Mouse (Mus musculus) hindbrain, postnatal 0 days (tissue): Measurements from ENCODE around the gene Gsg1l. TPM values are rescaled to one million over a fixed set of nuclear protein-coding genes. Genes with fewer than 3 reads are reported as not detected.
A peak's percentile ranks its signal among the peaks of the same experiment; 100 is the strongest.

ENCODE experiments used
- ATAC-seq: fragments of 200-750 bp; cut with Nextera tagmentation; 2 replicates; pipeline ENCODE4 v1.8.0; 2017; ENCODE audit warnings: mild to moderate bottlenecking, moderate TSS enrichment, moderate library complexity
- DNase-seq: peaks from one replicate; pipeline ENCODE4 v3.0.0-alpha.2; 2015; ENCODE audit warnings: low spot score
- H3K27ac ChIP-seq: fragments of 300-500 bp; sonication (generic); 2 replicates; pipeline ENCODE4 v1.5.1; 2014; ENCODE audit warnings: mild to moderate bottlenecking
- H3K27me3 ChIP-seq: fragments of 300-500 bp; sonication (generic); 2 replicates; pipeline ENCODE4 v1.6.1; 2014; ENCODE audit warnings: low read length, mixed read lengths; ENCODE audit not compliant: insufficient read depth
- H3K36me3 ChIP-seq: fragments of 300-500 bp; sonication (generic); 2 replicates; pipeline ENCODE4 v1.6.1; 2014; ENCODE audit warnings: low read length, mixed read lengths; ENCODE audit not compliant: insufficient read depth
- H3K4me1 ChIP-seq: fragments of 300-500 bp; sonication (generic); 2 replicates; pipeline ENCODE4 v1.6.1; 2014; ENCODE audit warnings: antibody characterized with exemption, low read length, mixed read lengths; ENCODE audit not compliant: insufficient read depth
- H3K4me2 ChIP-seq: fragments of 300-500 bp; sonication (generic); 2 replicates; pipeline ENCODE4 v1.6.1; 2014; ENCODE audit warnings: low read depth, mild to moderate bottlenecking, low read length, moderate library complexity, mixed read lengths
- H3K4me3 ChIP-seq: fragments of 300-500 bp; sonication (generic); 2 replicates; pipeline ENCODE4 v1.5.1; 2014; ENCODE audit warnings: low read length
- H3K9ac ChIP-seq: fragments of 300-500 bp; sonication (generic); replicated peaks from 2 replicates; pipeline ENCODE4 v1.6.1; 2014; ENCODE audit warnings: mild to moderate bottlenecking, low read length, moderate library complexity, mixed read lengths
- H3K9me3 ChIP-seq: fragments of 300-500 bp; sonication (generic); 2 replicates; pipeline ENCODE4 v1.6.1; 2016; ENCODE audit warnings: low read length, mixed read lengths
- CTCF ChIP-seq: IDR thresholded peaks from 2 replicates; pipeline ENCODE4 v1.5.1; 2016; ENCODE audit warnings: antibody characterized with exemption, control low read depth, low read depth
- WGBS: fragments of 180-500 bp; shearing (Covaris S2); extraction: QIAGEN DNeasy Blood & Tissue Kit; methylation state at CpG from one replicate; pipeline ENCODE4 v1.1.7; 2014; 5-methylcytosine and 5-hydroxymethylcytosine counted together
- polyA plus RNA-seq: library from polyadenylated mRNA; unstranded; fragments of >200 nt; fragmentation: Nextera tagmentation; extraction: Ambion mirVana; gene quantifications from 2 replicates; pipeline ENCODE4 v1.2.1, GENCODE M21; 2015
- total RNA-seq: library from RNA; depleted of rRNA; stranded (reverse); fragments of >200 nt; gene quantifications from 2 replicates; pipeline ENCODE4 v1.2.3, GENCODE M21; 2014

Gsg1l gene
- total and polyA plus RNA-seq, 2 experiments from 2014 or later: 22.0 to 63.4 TPM

DNA sequence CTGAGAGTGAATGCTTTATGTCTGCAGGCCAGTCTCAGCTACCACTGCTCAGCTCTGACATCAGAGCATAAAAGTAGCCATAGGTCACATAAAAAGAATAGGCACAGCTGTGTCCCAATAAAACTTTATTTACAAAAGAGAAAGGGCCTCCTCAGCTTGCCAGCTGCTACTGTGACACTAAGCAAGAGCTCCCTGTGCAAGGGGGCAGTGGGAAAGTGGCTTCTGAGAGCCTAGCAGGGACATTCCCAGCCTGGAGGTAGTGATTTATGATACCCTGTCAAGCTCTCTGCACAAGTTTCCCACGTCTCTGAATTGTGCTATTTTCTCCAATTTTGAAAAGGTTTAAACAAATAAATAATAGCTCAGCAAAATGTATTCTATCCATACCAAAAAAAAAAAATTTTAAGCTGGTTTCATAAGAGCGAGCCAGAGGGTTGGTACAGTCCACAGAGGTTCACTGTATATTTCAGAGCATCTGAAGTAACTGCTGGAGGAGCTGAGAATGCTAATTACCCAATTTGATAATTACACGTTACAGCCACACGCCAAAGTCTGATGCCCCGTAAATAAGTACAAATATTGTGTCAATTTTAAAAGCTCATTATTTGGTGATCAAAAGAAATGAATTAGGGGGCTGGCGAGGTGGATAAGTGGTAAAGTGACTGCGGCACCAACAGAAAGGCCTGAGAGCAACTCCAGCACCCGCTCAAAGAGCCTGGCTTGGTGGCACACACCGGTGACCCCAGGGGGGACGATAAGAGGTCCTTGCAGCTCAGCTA is 74.9 kb downstream of the Gsg1l start:
- H3K4me3 ChIP-seq: no peak overlapping the region
- H3K36me3 ChIP-seq: no peaks in the 10 kb centered on the region
- H3K4me2 ChIP-seq: no peak overlapping the region
- ATAC-seq (no peak), DNase-seq (no peak)
- 53% methylated on average over 10 of the region's 10 CpGs for WGBS
- H3K9me3 ChIP-seq: no peaks in the 10 kb centered on the region
- H3K27ac ChIP-seq: no peak overlapping the region
- peaks cover 6% of the 10 kb centered on the region for H3K4me1 ChIP-seq
- no peak overlapping the region for H3K9ac ChIP-seq
- TF ChIP-seq CTCF: no peak
- no peaks in the 10 kb centered on the region for H3K27me3 ChIP-seq

DNA sequence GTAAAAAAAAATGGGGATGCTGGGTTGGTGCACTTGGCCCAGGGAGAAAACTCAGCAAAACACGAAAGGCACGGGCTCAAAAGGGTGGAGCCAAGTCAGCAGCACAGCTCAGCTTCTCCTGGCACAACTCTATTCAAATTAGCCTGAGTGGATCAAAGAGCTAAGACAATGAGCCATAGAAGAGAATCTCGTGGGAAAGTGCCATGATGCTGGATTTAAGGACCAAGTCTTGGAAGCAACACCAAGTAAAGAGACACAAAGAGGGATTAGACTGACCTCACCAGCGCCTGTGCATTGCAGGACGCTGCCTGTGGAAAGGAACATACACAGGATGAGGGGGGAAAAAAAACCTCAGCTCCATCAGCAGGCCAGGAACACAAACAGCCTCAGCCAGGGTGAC is 76.9 kb downstream of the Gsg1l start:
- ATAC-seq (no peak), DNase-seq (peak; percentile 50)
- H3K4me3 ChIP-seq: no peak overlapping the region
- no peaks in the 10 kb centered on the region for H3K36me3 ChIP-seq
- 29% methylated on average over 5 of the region's 5 CpGs for WGBS
- no peaks in the 10 kb centered on the region for H3K27me3 ChIP-seq
- no peak overlapping the region for H3K27ac ChIP-seq
- peaks cover 6% of the 10 kb centered on the region for H3K4me1 ChIP-seq
- H3K9me3 ChIP-seq: no peaks in the 10 kb centered on the region
- no peak overlapping the region for H3K9ac ChIP-seq
- TF ChIP-seq CTCF: no peak
- no peak overlapping the region for H3K4me2 ChIP-seq

- Histone ChIP-seq H3K4me2 (no peak overlapping the region), H3K4me1 (no peaks in the 10 kb centered on the region), H3K27ac (no peak overlapping the region), H3K4me3 (no peak overlapping the region), H3K36me3 (no peaks in the 10 kb centered on the region), H3K9me3 (no peaks in the 10 kb centered on the region), H3K9ac (no peak overlapping the region), H3K27me3 (no peaks in the 10 kb centered on the region)
- no peak for TF ChIP-seq CTCF
- DNase-seq: no peak
- WGBS: 39% methylated on average over 5 of the region's 5 CpGs
- peak; percentile 58; the same call in 1 of the 2 replicates for ATAC-seq
Observed at GRCm38 (mm10) chr7:126001683-126002082, 80.5 kb downstream of the Gsg1l start.

GRCm38 (mm10) chr7:125999921-126000320 is 82.3 kb downstream of the Gsg1l start:
- 85% methylated on average over 3 of the region's 3 CpGs for WGBS
- Histone ChIP-seq H3K27ac (no peak overlapping the region), H3K27me3 (no peaks in the 10 kb centered on the region), H3K4me3 (no peak overlapping the region), H3K4me2 (no peak overlapping the region), H3K4me1 (no peaks in the 10 kb centered on the region), H3K36me3 (no peaks in the 10 kb centered on the region), H3K9ac (no peak overlapping the region), H3K9me3 (no peaks in the 10 kb centered on the region)
- DNase-seq (no peak), ATAC-seq (no peak)
- no peak for TF ChIP-seq CTCF

DNA sequence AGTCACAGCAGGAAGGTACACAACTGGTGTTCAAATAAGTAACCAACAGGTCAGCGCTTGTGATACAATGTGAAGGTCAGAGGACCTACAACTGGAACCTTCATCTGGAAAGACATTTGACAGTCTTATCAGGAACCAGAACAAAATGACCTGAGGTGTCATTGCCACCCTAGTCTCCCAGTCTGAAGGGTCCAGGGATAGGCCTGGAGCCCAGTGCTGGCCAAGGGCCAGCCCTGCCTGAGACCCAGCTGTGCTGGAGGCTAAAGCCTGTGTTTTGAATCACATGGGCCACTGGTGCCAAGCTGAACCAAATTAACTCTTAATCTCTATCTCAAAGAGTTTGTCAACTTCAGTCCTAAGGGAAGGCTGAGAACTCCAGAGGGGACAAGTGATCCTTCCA is 86.1 kb downstream of the Gsg1l start:
- Histone ChIP-seq H3K27me3 (no peaks in the 10 kb centered on the region), H3K27ac (no peak overlapping the region), H3K4me1 (peaks cover 9% of the 10 kb centered on the region), H3K9ac (no peak overlapping the region), H3K4me3 (no peak overlapping the region), H3K4me2 (no peak overlapping the region), H3K9me3 (no peaks in the 10 kb centered on the region), H3K36me3 (no peaks in the 10 kb centered on the region)
- DNase-seq (no peak), ATAC-seq (no peak)
- 97% methylated on average over 1 of the region's 1 CpGs for WGBS
- TF ChIP-seq CTCF: no peak

DNA sequence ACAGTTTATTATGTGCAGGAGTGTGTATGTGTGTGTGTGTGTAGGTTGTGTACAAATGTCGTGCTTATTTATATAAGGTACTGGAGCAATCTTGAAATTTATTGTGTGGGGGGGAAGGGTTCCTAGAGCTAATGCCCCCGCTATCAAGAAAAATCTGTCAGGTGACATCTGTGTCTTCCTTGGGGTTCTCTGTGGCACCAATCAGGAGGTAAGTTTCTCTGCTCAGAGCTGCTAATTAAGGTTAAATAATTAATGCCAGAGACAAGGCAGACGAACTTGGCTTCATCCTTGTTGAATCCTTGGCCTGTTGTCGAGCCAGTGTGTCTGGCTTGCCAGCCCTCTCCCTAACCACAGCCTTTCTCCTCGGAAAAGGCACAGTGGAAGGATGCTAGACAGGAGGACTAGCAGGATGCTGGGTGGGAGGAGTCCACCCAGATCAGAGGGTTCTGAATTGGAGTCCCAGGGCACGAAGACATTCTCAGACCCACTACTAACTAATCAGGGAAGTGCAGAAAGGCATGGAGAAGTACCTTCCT is 89.8 kb downstream of the Gsg1l start:
- Histone ChIP-seq H3K36me3 (no peaks in the 10 kb centered on the region), H3K4me2 (no peak overlapping the region), H3K9ac (no peak overlapping the region), H3K27me3 (no peaks in the 10 kb centered on the region), H3K9me3 (no peaks in the 10 kb centered on the region), H3K4me1 (peaks cover 13% of the 10 kb centered on the region), H3K4me3 (no peak overlapping the region), H3K27ac (peak overlapping the region; percentile 45; the same call in 1 of the 2 replicates)
- ATAC-seq (peak; percentile 25), DNase-seq (no peak)
- 39% methylated on average over 6 of the region's 6 CpGs for WGBS
- no peak for TF ChIP-seq CTCF

DNA sequence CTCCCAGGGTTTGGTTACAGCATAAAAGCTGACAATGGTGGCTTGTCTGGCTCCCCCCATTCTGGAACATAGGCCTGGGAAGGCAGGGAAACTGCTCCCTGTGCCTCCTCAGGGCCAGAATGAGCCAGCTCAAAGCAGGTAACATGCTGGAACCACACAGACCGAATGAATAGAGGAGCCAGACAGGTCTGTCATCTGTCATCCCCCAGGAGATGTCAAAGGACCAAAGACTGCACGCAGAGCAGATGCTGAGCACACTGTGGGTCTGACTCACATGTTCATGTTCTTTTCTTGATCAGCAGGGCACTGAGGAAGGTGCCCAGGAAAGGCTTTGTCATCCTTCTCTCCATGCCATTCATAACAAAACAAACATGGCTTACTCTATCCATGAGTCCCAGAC is 90.4 kb downstream of the Gsg1l start:
- no peak for TF ChIP-seq CTCF
- DNase-seq: no peak
- no peaks in the 10 kb centered on the region for H3K9me3 ChIP-seq
- ATAC-seq: peak; percentile 6; the same call in 1 of the 2 replicates
- no peak overlapping the region for H3K4me3 ChIP-seq
- peaks cover 13% of the 10 kb centered on the region for H3K4me1 ChIP-seq
- peak overlapping the region; percentile 63; the same call in 1 of the 2 replicates for H3K27ac ChIP-seq
- H3K27me3 ChIP-seq: no peaks in the 10 kb centered on the region
- H3K4me2 ChIP-seq: no peak overlapping the region
- WGBS: 13% methylated on average over 2 of the region's 2 CpGs
- H3K36me3 ChIP-seq: no peaks in the 10 kb centered on the region
- no peak overlapping the region for H3K9ac ChIP-seq
